In genomic region chr1:153265579-153265978, GRCm38 (mm10) we compare ENCODE assay signal across 8 mouse cellular contexts.
DNase-seq lines count a peak whose midpoint lies in the region; ATAC-seq lines count a peak whose summit lies in the region.

No protein-coding gene starts in this region.

- 0 out of 2 replicates have a peak overlapping the region, but pooled peaks have one; percentile 40 for H3K27ac ChIP-seq in liver, embryonic 11.5 days (ENCODE audit: low read depth, low read length)
- no peak overlapping the region for H3K27ac ChIP-seq in liver, embryonic 12.5 days
- H3K27ac ChIP-seq in heart, embryonic 10.5 days, result peak overlapping the region; percentile 77
- H3K27ac ChIP-seq in intestine, embryonic 16.5 days (ENCODE audit: low read length), result peak overlapping the region; percentile 91
- peak overlapping the region; percentile 86 for H3K27ac ChIP-seq in stomach, embryonic 14.5 days (ENCODE audit: low read length)

- peaks cover 27% of the 10 kb centered on the region for H3K4me1 ChIP-seq in liver, embryonic 11.5 days (replicated peaks; ENCODE audit: control insufficient read depth, insufficient read depth, low read length)
- H3K4me1 ChIP-seq in liver, embryonic 12.5 days, result peaks cover 44% of the 10 kb centered on the region
- H3K4me1 ChIP-seq in heart, embryonic 10.5 days, result peaks cover 74% of the 10 kb centered on the region
- peaks cover 48% of the 10 kb centered on the region for H3K4me1 ChIP-seq in intestine, embryonic 16.5 days (ENCODE audit: control insufficient read depth, insufficient read depth, low read length)
- H3K4me1 ChIP-seq in stomach, embryonic 14.5 days (ENCODE audit: control insufficient read depth, insufficient read depth, low read length), result peaks cover 48% of the 10 kb centered on the region

- no peak for DNase-seq in liver, embryonic 11.5 days (ENCODE audit: low spot score)
- no peak for DNase-seq in heart, embryonic 10.5 days (ENCODE audit: low spot score)
- DNase-seq in cerebellum, adult 18-20 months, result no peak
- DNase-seq in left cerebral cortex, postnatal 36 days (ENCODE audit: low spot score in 2 of 2), result no peak
- no peak for DNase-seq in urinary bladder, postnatal 14 days (ENCODE audit: low spot score)

- H3K27me3 ChIP-seq in liver, embryonic 11.5 days (replicated peaks; ENCODE audit: control insufficient read depth, insufficient read depth, low read length), result no peaks in the 10 kb centered on the region
- H3K27me3 ChIP-seq in liver, embryonic 12.5 days (replicated peaks), result no peaks in the 10 kb centered on the region
- H3K27me3 ChIP-seq in heart, embryonic 10.5 days (ENCODE audit: insufficient read depth, poor library complexity, severe bottlenecking), result no peaks in the 10 kb centered on the region
- H3K27me3 ChIP-seq in intestine, embryonic 16.5 days (replicated peaks; ENCODE audit: control insufficient read depth, insufficient read depth, low read length), result no peaks in the 10 kb centered on the region
- H3K27me3 ChIP-seq in stomach, embryonic 14.5 days (ENCODE audit: control insufficient read depth, insufficient read depth, low read length), result no peaks in the 10 kb centered on the region

- no peaks in the 10 kb centered on the region for H3K9me3 ChIP-seq in liver, embryonic 11.5 days (ENCODE audit: control insufficient read depth, low read length)
- no peaks in the 10 kb centered on the region for H3K9me3 ChIP-seq in liver, embryonic 12.5 days (replicated peaks)
- H3K9me3 ChIP-seq in heart, embryonic 10.5 days, result no peaks in the 10 kb centered on the region
- H3K9me3 ChIP-seq in intestine, embryonic 16.5 days (ENCODE audit: control insufficient read depth, low read length), result no peaks in the 10 kb centered on the region
- H3K9me3 ChIP-seq in stomach, embryonic 14.5 days (ENCODE audit: control insufficient read depth, low read depth, low read length), result no peaks in the 10 kb centered on the region

- WGBS in liver, embryonic 11.5 days, result 71% methylated on average over 7 of the region's 7 CpGs
- WGBS in liver, embryonic 12.5 days (ENCODE audit: insufficient replicate concordance), result 68% methylated on average over 7 of the region's 7 CpGs
- WGBS in heart, embryonic 10.5 days, result 73% methylated on average over 7 of the region's 7 CpGs
- WGBS in intestine, embryonic 16.5 days, result 43% methylated on average over 7 of the region's 7 CpGs
- WGBS in stomach, embryonic 14.5 days, result 34% methylated on average over 7 of the region's 7 CpGs

- no peak; the same call in 1 of the 2 replicates for ATAC-seq in liver, embryonic 11.5 days (replicated peaks; ENCODE audit: low FRiP score)
- no peak for ATAC-seq in liver, embryonic 12.5 days
- peak; percentile 78 for ATAC-seq in intestine, embryonic 16.5 days
- ATAC-seq in stomach, embryonic 14.5 days (ENCODE audit: insufficient number of reproducible peaks, insufficient read depth, low FRiP score, low read depth), result no peak

- H3K9ac ChIP-seq in liver, embryonic 11.5 days (ENCODE audit: low read depth, low read length), result no peak overlapping the region
- H3K9ac ChIP-seq in liver, embryonic 12.5 days, result no peak overlapping the region
- 0 out of 2 replicates have a peak overlapping the region, but pooled peaks have one; percentile 6 for H3K9ac ChIP-seq in intestine, embryonic 16.5 days (ENCODE audit: low read depth, low read length)
- no peak overlapping the region for H3K9ac ChIP-seq in stomach, embryonic 14.5 days (replicated peaks; ENCODE audit: low read depth, low read length)

- H3K36me3 ChIP-seq in liver, embryonic 11.5 days (ENCODE audit: control insufficient read depth, insufficient read depth, low read length), result no peaks in the 10 kb centered on the region
- peaks cover 3% of the 10 kb centered on the region; the same call in 1 of the 2 replicates for H3K36me3 ChIP-seq in liver, embryonic 12.5 days
- peaks cover 9% of the 10 kb centered on the region for H3K36me3 ChIP-seq in heart, embryonic 10.5 days
- H3K36me3 ChIP-seq in intestine, embryonic 16.5 days (ENCODE audit: control insufficient read depth, insufficient read depth, low read length), result no peaks in the 10 kb centered on the region
- H3K36me3 ChIP-seq in stomach, embryonic 14.5 days (ENCODE audit: control insufficient read depth, insufficient read depth, low read length), result peaks cover 11% of the 10 kb centered on the region; the same call in 1 of the 2 replicates

- no peak overlapping the region for H3K4me2 ChIP-seq in liver, embryonic 11.5 days
- H3K4me2 ChIP-seq in liver, embryonic 12.5 days, result no peak overlapping the region
- no peak overlapping the region for H3K4me2 ChIP-seq in intestine, embryonic 16.5 days (ENCODE audit: low read depth, low read length)
- H3K4me2 ChIP-seq in stomach, embryonic 14.5 days (replicated peaks; ENCODE audit: low read depth, low read length), result no peak overlapping the region

- H3K4me3 ChIP-seq in liver, embryonic 11.5 days (ENCODE audit: low read depth, low read length), result no peak overlapping the region
- no peak overlapping the region for H3K4me3 ChIP-seq in liver, embryonic 12.5 days
- no peak overlapping the region for H3K4me3 ChIP-seq in heart, embryonic 10.5 days
- H3K4me3 ChIP-seq in intestine, embryonic 16.5 days (ENCODE audit: low read length), result no peak overlapping the region
- H3K4me3 ChIP-seq in stomach, embryonic 14.5 days (ENCODE audit: low read depth, low read length), result no peak overlapping the region

- intact Hi-C loops in left cerebral cortex, postnatal 36 days (cut with DNase I), result no loop called here
